Mouse (Mus musculus): ENCODE data around the gene Kif21b. TPM values are rescaled to one million over a fixed set of nuclear protein-coding genes. Genes with fewer than 3 reads are reported as not detected.

The Kif21b gene
- polyA plus RNA-seq, 1 experiment from 2014 or later = 56.4 TPM

GRCm38 (mm10) chr1:136122030-136122429, 9.2 kb upstream of the Kif21b start:
- H3K4me3 ChIP-seq (replicated peaks; ENCODE audit: low read depth, low read length) = no peak overlapping the region
- H3K36me3 ChIP-seq (ENCODE audit: control insufficient read depth, insufficient read depth, low read length) = no peaks in the 10 kb centered on the region
- H3K9ac ChIP-seq (replicated peaks; ENCODE audit: low read length) = no peak overlapping the region
- H3K27ac ChIP-seq (replicated peaks; ENCODE audit: low read depth, low read length) = no peak overlapping the region
- no peaks in the 10 kb centered on the region for H3K9me3 ChIP-seq (ENCODE audit: control insufficient read depth, low read length)
- H3K4me1 ChIP-seq (ENCODE audit: control insufficient read depth, insufficient read depth, low read length) = no peaks in the 10 kb centered on the region
- WGBS = 83% methylated on average over 8 of the region's 8 CpGs
- H3K4me2 ChIP-seq (ENCODE audit: low read length) = no peak overlapping the region
- no peak for ATAC-seq (ENCODE audit: low FRiP score, low TSS enrichment)
- no peaks in the 10 kb centered on the region for H3K27me3 ChIP-seq (ENCODE audit: control insufficient read depth, insufficient read depth, low read length)
- DNase-seq = no peak

- ATAC-seq (ENCODE audit: low FRiP score, low TSS enrichment) = no peak
- no peak overlapping the region for H3K4me3 ChIP-seq (replicated peaks; ENCODE audit: low read depth, low read length)
- H3K4me1 ChIP-seq (ENCODE audit: control insufficient read depth, insufficient read depth, low read length) = peaks cover 11% of the 10 kb centered on the region; the same call in 1 of the 2 replicates
- H3K27ac ChIP-seq (replicated peaks; ENCODE audit: low read depth, low read length) = no peak overlapping the region
- H3K36me3 ChIP-seq (ENCODE audit: control insufficient read depth, insufficient read depth, low read length) = no peaks in the 10 kb centered on the region
- H3K27me3 ChIP-seq (ENCODE audit: control insufficient read depth, insufficient read depth, low read length) = no peaks in the 10 kb centered on the region
- 88% methylated on average over 10 of the region's 10 CpGs for WGBS
- no peaks in the 10 kb centered on the region for H3K9me3 ChIP-seq (ENCODE audit: control insufficient read depth, low read length)
- no peak overlapping the region for H3K4me2 ChIP-seq (ENCODE audit: low read length)
- H3K9ac ChIP-seq (replicated peaks; ENCODE audit: low read length) = no peak overlapping the region
- DNase-seq = no peak
Observed at GRCm38 (mm10) chr1:136126159-136126765, 4.9 kb upstream of the Kif21b start.

DNA sequence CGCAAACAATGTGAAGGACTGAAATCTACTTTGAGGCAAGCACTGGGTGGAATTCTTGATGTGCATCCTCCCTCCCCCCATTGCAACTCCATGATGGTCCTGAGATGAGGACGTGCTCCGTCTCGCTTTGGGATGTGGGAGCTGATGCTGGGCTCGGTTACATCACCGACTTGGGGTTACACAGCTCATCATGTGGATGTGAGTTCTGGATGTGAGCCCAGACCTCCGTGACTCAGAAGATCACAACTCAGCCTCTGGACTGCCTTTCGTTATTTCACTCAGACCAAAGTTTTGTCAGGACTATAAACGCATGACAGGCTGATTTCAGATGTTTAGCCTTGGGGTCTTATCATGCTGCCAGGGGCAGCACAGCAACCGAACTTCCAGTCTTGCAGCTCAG, 4.3 kb upstream of the Kif21b start:
- Histone ChIP-seq H3K4me1 (ENCODE audit: control insufficient read depth, insufficient read depth, low read length) (peaks cover 11% of the 10 kb centered on the region; the same call in 1 of the 2 replicates), H3K9me3 (ENCODE audit: control insufficient read depth, low read length) (no peaks in the 10 kb centered on the region), H3K27ac (replicated peaks; ENCODE audit: low read depth, low read length) (no peak overlapping the region), H3K9ac (replicated peaks; ENCODE audit: low read length) (no peak overlapping the region), H3K4me3 (replicated peaks; ENCODE audit: low read depth, low read length) (no peak overlapping the region), H3K27me3 (ENCODE audit: control insufficient read depth, insufficient read depth, low read length) (no peaks in the 10 kb centered on the region), H3K36me3 (ENCODE audit: control insufficient read depth, insufficient read depth, low read length) (no peaks in the 10 kb centered on the region), H3K4me2 (ENCODE audit: low read length) (no peak overlapping the region)
- ATAC-seq (ENCODE audit: low FRiP score, low TSS enrichment) (no peak), DNase-seq (no peak)
- WGBS = 85% methylated on average over 10 of the region's 10 CpGs

DNA sequence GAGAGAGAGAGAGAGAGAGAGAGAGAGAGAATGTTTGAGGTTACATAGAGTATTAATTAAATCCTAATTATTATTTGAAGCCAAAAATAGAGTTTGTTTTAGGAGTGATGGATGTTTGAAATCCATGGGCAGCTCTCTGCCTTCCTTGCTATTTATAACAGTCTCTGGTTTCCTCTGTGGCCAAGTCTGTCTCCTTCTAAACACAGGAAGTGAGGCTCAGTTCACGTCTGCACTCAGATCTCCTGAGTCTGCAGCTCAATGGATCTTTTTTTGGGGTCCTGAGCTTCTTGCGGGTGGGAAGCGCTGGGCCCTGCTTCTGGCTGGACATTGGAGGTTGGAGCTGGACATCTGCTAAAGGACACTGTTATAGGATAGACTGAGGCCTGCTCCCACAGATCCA, 3.3 kb upstream of the Kif21b start:
- Histone ChIP-seq H3K4me2 (ENCODE audit: low read length) (no peak overlapping the region), H3K4me1 (ENCODE audit: control insufficient read depth, insufficient read depth, low read length) (peaks cover 11% of the 10 kb centered on the region; the same call in 1 of the 2 replicates), H3K27ac (replicated peaks; ENCODE audit: low read depth, low read length) (no peak overlapping the region), H3K9me3 (ENCODE audit: control insufficient read depth, low read length) (no peaks in the 10 kb centered on the region), H3K36me3 (ENCODE audit: control insufficient read depth, insufficient read depth, low read length) (no peaks in the 10 kb centered on the region), H3K27me3 (ENCODE audit: control insufficient read depth, insufficient read depth, low read length) (no peaks in the 10 kb centered on the region), H3K9ac (replicated peaks; ENCODE audit: low read length) (no peak overlapping the region), H3K4me3 (replicated peaks; ENCODE audit: low read depth, low read length) (no peak overlapping the region)
- ATAC-seq (ENCODE audit: low FRiP score, low TSS enrichment) (no peak), DNase-seq (no peak)
- 87% methylated on average over 3 of the region's 3 CpGs for WGBS

- 68% methylated on average over 5 of the region's 5 CpGs for WGBS
- peaks cover 14% of the 10 kb centered on the region for H3K4me1 ChIP-seq (ENCODE audit: control insufficient read depth, insufficient read depth, low read length)
- no peaks in the 10 kb centered on the region for H3K36me3 ChIP-seq (ENCODE audit: control insufficient read depth, insufficient read depth, low read length)
- no peak overlapping the region for H3K4me3 ChIP-seq (replicated peaks; ENCODE audit: low read depth, low read length)
- H3K9me3 ChIP-seq (ENCODE audit: control insufficient read depth, low read length) = no peaks in the 10 kb centered on the region
- H3K9ac ChIP-seq (replicated peaks; ENCODE audit: low read length) = no peak overlapping the region
- DNase-seq (no peak), ATAC-seq (ENCODE audit: low FRiP score, low TSS enrichment) (no peak)
- H3K27me3 ChIP-seq (ENCODE audit: control insufficient read depth, insufficient read depth, low read length) = no peaks in the 10 kb centered on the region
- no peak overlapping the region for H3K27ac ChIP-seq (replicated peaks; ENCODE audit: low read depth, low read length)
- no peak overlapping the region for H3K4me2 ChIP-seq (ENCODE audit: low read length)
Observed at GRCm38 (mm10) chr1:136128416-136128815, 2.8 kb upstream of the Kif21b start.

DNA sequence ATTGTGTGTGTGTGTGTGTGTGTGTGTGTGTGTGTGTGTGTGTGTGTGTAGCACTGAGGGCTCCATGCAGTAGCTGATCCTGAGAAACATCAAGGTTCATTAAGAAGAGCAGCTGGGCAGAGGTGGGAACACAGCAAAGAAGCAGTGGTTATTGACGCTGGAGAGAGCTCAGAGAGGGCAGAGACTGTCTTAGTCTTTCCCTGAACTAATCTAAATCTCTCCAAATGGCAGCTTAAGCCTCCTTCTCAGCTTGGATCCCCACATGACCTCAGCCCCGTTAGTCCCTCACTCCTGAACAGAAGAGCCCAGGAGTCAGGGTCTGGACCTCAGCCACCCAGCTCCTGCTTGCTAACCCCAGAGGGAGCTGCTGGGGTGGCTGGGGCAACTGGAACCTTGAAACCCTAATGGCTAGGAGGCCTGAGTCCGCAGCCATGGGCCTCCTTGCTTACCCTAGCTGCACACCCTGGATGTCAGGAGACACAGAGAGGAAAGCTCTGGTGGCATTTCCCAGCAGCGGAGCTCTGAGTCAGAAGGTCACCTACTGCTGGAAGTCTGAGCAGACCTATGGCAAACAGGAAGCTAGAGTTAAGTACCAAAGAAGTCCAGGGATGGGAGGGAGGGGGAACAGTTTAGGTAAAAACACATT, 2.1 kb upstream of the Kif21b start:
- no peak overlapping the region for H3K4me3 ChIP-seq (replicated peaks; ENCODE audit: low read depth, low read length)
- H3K36me3 ChIP-seq (ENCODE audit: control insufficient read depth, insufficient read depth, low read length) = no peaks in the 10 kb centered on the region
- H3K27me3 ChIP-seq (ENCODE audit: control insufficient read depth, insufficient read depth, low read length) = no peaks in the 10 kb centered on the region
- ATAC-seq (ENCODE audit: low FRiP score, low TSS enrichment) = no peak
- 48% methylated on average over 4 of the region's 4 CpGs for WGBS
- no peak overlapping the region for H3K27ac ChIP-seq (replicated peaks; ENCODE audit: low read depth, low read length)
- no peak overlapping the region for H3K9ac ChIP-seq (replicated peaks; ENCODE audit: low read length)
- H3K9me3 ChIP-seq (ENCODE audit: control insufficient read depth, low read length) = no peaks in the 10 kb centered on the region
- DNase-seq = no peak
- no peak overlapping the region for H3K4me2 ChIP-seq (ENCODE audit: low read length)
- H3K4me1 ChIP-seq (ENCODE audit: control insufficient read depth, insufficient read depth, low read length) = peaks cover 20% of the 10 kb centered on the region

GRCm38 (mm10) chr1:136130107-136130506, 1.1 kb upstream of the Kif21b start:
- 61% methylated on average over 3 of the region's 3 CpGs for WGBS
- H3K4me3 ChIP-seq (replicated peaks; ENCODE audit: low read depth, low read length) = peak overlapping the region; percentile 93
- H3K9ac ChIP-seq (replicated peaks; ENCODE audit: low read length) = 0 out of 2 replicates have a peak overlapping the region, but pooled peaks have one; percentile 16
- no peaks in the 10 kb centered on the region for H3K27me3 ChIP-seq (ENCODE audit: control insufficient read depth, insufficient read depth, low read length)
- DNase-seq = peak; percentile 15
- H3K4me1 ChIP-seq (ENCODE audit: control insufficient read depth, insufficient read depth, low read length) = peaks cover 30% of the 10 kb centered on the region
- no peaks in the 10 kb centered on the region for H3K36me3 ChIP-seq (ENCODE audit: control insufficient read depth, insufficient read depth, low read length)
- H3K4me2 ChIP-seq (ENCODE audit: low read length) = peak overlapping the region; percentile 90
- H3K9me3 ChIP-seq (ENCODE audit: control insufficient read depth, low read length) = no peaks in the 10 kb centered on the region
- peak overlapping the region; percentile 92 for H3K27ac ChIP-seq (replicated peaks; ENCODE audit: low read depth, low read length)
- no peak for ATAC-seq (ENCODE audit: low FRiP score, low TSS enrichment)

GRCm38 (mm10) chr1:136131603-136132291, 558 bp downstream of the Kif21b start:
- peak; percentile 57 for ATAC-seq (ENCODE audit: low FRiP score, low TSS enrichment)
- 1% methylated on average over 43 of the region's 43 CpGs for WGBS
- Histone ChIP-seq H3K36me3 (ENCODE audit: control insufficient read depth, insufficient read depth, low read length) (no peaks in the 10 kb centered on the region), H3K27ac (replicated peaks; ENCODE audit: low read depth, low read length) (peak overlapping the region; percentile 92), H3K4me1 (ENCODE audit: control insufficient read depth, insufficient read depth, low read length) (peaks cover 47% of the 10 kb centered on the region), H3K4me3 (replicated peaks; ENCODE audit: low read depth, low read length) (peak overlapping the region; percentile 93), H3K9me3 (ENCODE audit: control insufficient read depth, low read length) (no peaks in the 10 kb centered on the region), H3K27me3 (ENCODE audit: control insufficient read depth, insufficient read depth, low read length) (no peaks in the 10 kb centered on the region), H3K4me2 (ENCODE audit: low read length) (peak overlapping the region; percentile 90), H3K9ac (replicated peaks; ENCODE audit: low read length) (peak overlapping the region; percentile 98)
- peak; percentile 82 for DNase-seq

Data from midbrain, embryonic 14.5 days (tissue).